Mouse (Mus musculus) heart, adult 2 months (tissue): Measurements from ENCODE around the gene Nsd1. TPM values are rescaled to one million over a fixed set of nuclear protein-coding genes. Genes with fewer than 3 reads are reported as not detected.

ENCODE experiments used
- DNase-seq, 2 experiments: peaks; one replicate each; pipeline ENCODE4 v3.0.0; 2021
- H3K27ac ChIP-seq: fragments of 200-600 bp; 2 replicates; pipeline ENCODE4 v1.8.1; 2022
- H3K27me3 ChIP-seq: fragments of 200-500 bp; 2 replicates; pipeline ENCODE4 v1.6.1; 2012; ENCODE audit warnings: mild to moderate bottlenecking, low read length, inconsistent platforms, mixed read lengths; ENCODE audit not compliant: control insufficient read depth, insufficient read depth
- H3K36me3 ChIP-seq: fragments of 200-500 bp; 2 replicates; pipeline ENCODE4 v1.6.1; 2012; ENCODE audit warnings: low read length, inconsistent platforms; ENCODE audit not compliant: control insufficient read depth, insufficient read depth
- H3K4me1 ChIP-seq: fragments of 200-500 bp; 2 replicates; pipeline ENCODE4 v1.6.1; 2011; ENCODE audit warnings: low read length; ENCODE audit not compliant: control insufficient read depth, insufficient read depth
- H3K4me3 ChIP-seq: fragments of 200-600 bp; 2 replicates; pipeline ENCODE4 v1.8.1; 2022
- H3K79me2 ChIP-seq: fragments of 200-500 bp; replicated peaks from 2 replicates; pipeline ENCODE4 v1.6.1; 2012; ENCODE audit warnings: mild to moderate bottlenecking, inconsistent platforms, low read length, moderate library complexity, mixed read lengths; ENCODE audit not compliant: control insufficient read depth, insufficient read depth
- H3K9ac ChIP-seq: fragments of 200-500 bp; 2 replicates; pipeline ENCODE4 v1.6.1; 2012; ENCODE audit warnings: low read depth, mild to moderate bottlenecking, control low read depth, inconsistent platforms, low read length, mixed read lengths
- CTCF ChIP-seq: fragments of 200-600 bp; IDR thresholded peaks from 2 replicates; pipeline ENCODE4 v1.8.1; 2022; ENCODE audit warnings: antibody characterized with exemption, mild to moderate bottlenecking, moderate library complexity
- EP300 ChIP-seq: fragments of 200-500 bp; IDR thresholded peaks from 2 replicates; pipeline ENCODE4 v1.6.1; 2011; ENCODE audit warnings: low read depth, low read length, control low read depth; ENCODE audit not compliant: insufficient read depth
- POLR2A ChIP-seq: fragments of 200-500 bp; IDR thresholded peaks from 2 replicates; pipeline ENCODE4 v1.6.1; 2011; ENCODE audit warnings: mild to moderate bottlenecking, low read depth, low read length, control low read depth; ENCODE audit not compliant: insufficient read depth
- WGBS: fragments of 180-500 bp; shearing (Covaris S2); methylation state at CpG from one replicate; pipeline ENCODE4 v1.1.7; 2018; 5-methylcytosine and 5-hydroxymethylcytosine counted together
- intact Hi-C: fragments of 180-260 bp; cut with DNase I; formaldehyde crosslinking; loops from one replicate; pipeline ENCODE4 v1.15.1; 2025
- polyA plus RNA-seq: library from polyadenylated mRNA; depleted of rRNA; stranded (reverse); fragments of >200 nt; gene quantifications from 2 replicates; pipeline ENCODE4 v1.2.3, GENCODE M21; 2012
- total RNA-seq, 2 experiments: library from RNA; stranded (reverse); gene quantifications; 2 replicates each; pipeline ENCODE4 v1.2.3; 2021

The Nsd1 gene
- total and polyA plus RNA-seq, 3 experiments = 11.0 to 55.8 (median 52.5) TPM

GRCm38 (mm10) chr13:55224364-55224763 is 14.8 kb downstream of the Nsd1 start:
- Histone ChIP-seq H3K9ac (no peak overlapping the region), H3K79me2 (peaks cover 3% of the 10 kb centered on the region; the same call in 1 of the 2 replicates), H3K27ac (no peak overlapping the region), H3K27me3 (no peaks in the 10 kb centered on the region), H3K4me3 (no peak overlapping the region), H3K36me3 (peaks cover 25% of the 10 kb centered on the region), H3K4me1 (peaks cover 3% of the 10 kb centered on the region)
- WGBS = 90% methylated on average over 3 of the region's 3 CpGs
- intact Hi-C loops = no loop called here
- no peak for TF ChIP-seq EP300
- no peak for TF ChIP-seq POLR2A
- no peak for TF ChIP-seq CTCF
- DNase-seq = no peak

GRCm38 (mm10) chr13:55230701-55231100 is 21.1 kb downstream of the Nsd1 start:
- DNase-seq = no peak
- intact Hi-C loops = loop anchor here (5.0 kb wide), 1 partner anchor 48 kb away; no protein-coding TSS in a partner anchor
- no peak overlapping the region for H3K27ac ChIP-seq
- H3K27me3 ChIP-seq = no peaks in the 10 kb centered on the region
- H3K4me1 ChIP-seq = no peaks in the 10 kb centered on the region
- no peak overlapping the region for H3K4me3 ChIP-seq
- no peaks in the 10 kb centered on the region; the same call in 1 of the 2 replicates for H3K79me2 ChIP-seq
- no peak overlapping the region for H3K9ac ChIP-seq
- peaks cover 7% of the 10 kb centered on the region for H3K36me3 ChIP-seq
- WGBS = 93% methylated on average over 1 of the region's 1 CpGs
- peak; percentile 58 for TF ChIP-seq CTCF
- TF ChIP-seq EP300 = no peak

- Histone ChIP-seq H3K9ac (no peak overlapping the region), H3K36me3 (peaks cover 26% of the 10 kb centered on the region), H3K27me3 (no peaks in the 10 kb centered on the region), H3K4me3 (no peak overlapping the region), H3K27ac (no peak overlapping the region), H3K79me2 (no peaks in the 10 kb centered on the region), H3K4me1 (no peaks in the 10 kb centered on the region)
- DNase-seq = no peak
- intact Hi-C loops = no loop called here
- WGBS = 64% methylated on average over 3 of the region's 3 CpGs
- no peak for TF ChIP-seq CTCF
- no peak for TF ChIP-seq EP300
Measured at GRCm38 (mm10) chr13:55243205-55243604, 33.6 kb downstream of the Nsd1 start.

GRCm38 (mm10) chr13:55247293-55248030 is 37.9 kb downstream of the Nsd1 start:
- no peaks in the 10 kb centered on the region for H3K27me3 ChIP-seq
- DNase-seq = no peak
- peaks cover 2% of the 10 kb centered on the region; the same call in 1 of the 2 replicates for H3K79me2 ChIP-seq
- no peak overlapping the region for H3K27ac ChIP-seq
- H3K4me3 ChIP-seq = no peak overlapping the region
- no peak for TF ChIP-seq EP300
- no peak for TF ChIP-seq CTCF
- no peak for TF ChIP-seq POLR2A
- peaks cover 31% of the 10 kb centered on the region for H3K36me3 ChIP-seq
- H3K9ac ChIP-seq = no peak overlapping the region
- peaks cover 2% of the 10 kb centered on the region for H3K4me1 ChIP-seq
- intact Hi-C loops = no loop called here
- WGBS = 78% methylated on average over 17 of the region's 17 CpGs

GRCm38 (mm10) chr13:55249246-55249645 is 39.7 kb downstream of the Nsd1 start:
- peaks cover 6% of the 10 kb centered on the region; the same call in 1 of the 2 replicates for H3K79me2 ChIP-seq
- no peak for DNase-seq
- H3K9ac ChIP-seq = no peak overlapping the region
- peaks cover 31% of the 10 kb centered on the region for H3K36me3 ChIP-seq
- peaks cover 2% of the 10 kb centered on the region for H3K4me1 ChIP-seq
- no peak overlapping the region for H3K4me3 ChIP-seq
- WGBS = 70% methylated on average over 4 of the region's 4 CpGs
- intact Hi-C loops = no loop called here
- H3K27ac ChIP-seq = no peak overlapping the region
- TF ChIP-seq POLR2A = no peak
- no peak for TF ChIP-seq EP300
- TF ChIP-seq CTCF = no peak
- no peaks in the 10 kb centered on the region for H3K27me3 ChIP-seq

- Histone ChIP-seq H3K79me2 (peaks cover 8% of the 10 kb centered on the region; the same call in 1 of the 2 replicates), H3K36me3 (peaks cover 25% of the 10 kb centered on the region), H3K27ac (no peak overlapping the region), H3K4me3 (no peak overlapping the region), H3K9ac (no peak overlapping the region), H3K4me1 (peaks cover 3% of the 10 kb centered on the region), H3K27me3 (no peaks in the 10 kb centered on the region)
- 87% methylated on average over 4 of the region's 4 CpGs for WGBS
- intact Hi-C loops = no loop called here
- DNase-seq = no peak
- no peak for TF ChIP-seq CTCF
- TF ChIP-seq EP300 = no peak
- no peak for TF ChIP-seq POLR2A
Measured at GRCm38 (mm10) chr13:55252820-55253219, 43.2 kb downstream of the Nsd1 start.
